Mouse (Mus musculus) myocyte (in vitro differentiated cells): ENCODE measurements around the gene Olfr149. TPM values are rescaled to one million over a fixed set of nuclear protein-coding genes. Genes with fewer than 3 reads are reported as not detected.

Experiments used
- H3K27me3 ChIP-seq: one replicate; pipeline ENCODE4 v1.6.1; 2011; ENCODE audit not compliant: control insufficient read depth, insufficient read depth, insufficient read length
- H3K36me3 ChIP-seq: one replicate; pipeline ENCODE4 v1.6.1; 2011; ENCODE audit not compliant: control insufficient read depth, insufficient read depth
- H3K4me2 ChIP-seq: one replicate; pipeline ENCODE4 v1.6.1; 2011; ENCODE audit warnings: low read depth, control low read depth
- H3K4me3 ChIP-seq: one replicate; pipeline ENCODE4 v1.5.1; 2011; ENCODE audit warnings: mild to moderate bottlenecking, control low read depth, moderate library complexity
- H3K79me2 ChIP-seq: one replicate; pipeline ENCODE4 v1.6.1; 2011; ENCODE audit not compliant: control insufficient read depth, insufficient read depth
- H3ac ChIP-seq: one replicate; pipeline ENCODE4 v1.6.1; 2011; ENCODE audit not compliant: control insufficient read depth, insufficient read length
- CEBPB ChIP-seq: IDR thresholded peaks from 2 replicates; pipeline ENCODE4 v1.6.1; 2011; ENCODE audit warnings: mild to moderate bottlenecking, moderate library complexity; ENCODE audit not compliant: poor library complexity, insufficient read depth, severe bottlenecking
- E2F4 ChIP-seq: IDR thresholded peaks from one replicate; pipeline ENCODE4 v1.6.1; 2011; ENCODE audit warnings: mild to moderate bottlenecking, control low read depth, moderate library complexity; ENCODE audit not compliant: insufficient read depth
- MAX ChIP-seq: IDR thresholded peaks from one replicate; pipeline ENCODE4 v1.6.1; 2011; ENCODE audit warnings: low read depth, mild to moderate bottlenecking, control low read depth
- MYOD1 ChIP-seq, 3 experiments: IDR thresholded peaks; one replicate each; pipeline ENCODE4 v1.6.1; 2011; ENCODE audit warnings: control low read depth in 2 of 3, low read depth in 2 of 3, mild to moderate bottlenecking in 2 of 3, moderate library complexity in 1 of 3; ENCODE audit not compliant: insufficient read length in 2 of 3, control insufficient read depth in 1 of 3
- MYOG ChIP-seq, 3 experiments: IDR thresholded peaks; one replicate each; pipeline ENCODE4 v1.6.1; 2011; ENCODE audit warnings: control low read depth in 2 of 3, low read depth in 2 of 3, mild to moderate bottlenecking in 2 of 3; ENCODE audit not compliant: insufficient read length in 2 of 3, control insufficient read depth in 1 of 3, insufficient read depth in 1 of 3
- POLR2A ChIP-seq: IDR thresholded peaks from one replicate; pipeline ENCODE4 v1.6.1; 2011; ENCODE audit warnings: low read depth, mild to moderate bottlenecking, control low read depth, moderate library complexity; ENCODE audit not compliant: insufficient read length
- POLR2AphosphoS2 ChIP-seq: IDR thresholded peaks from one replicate; pipeline ENCODE4 v1.6.1; 2011; ENCODE audit warnings: low read depth, control low read depth; ENCODE audit not compliant: insufficient read length
- REST ChIP-seq: IDR thresholded peaks from one replicate; pipeline ENCODE4 v1.6.1; 2011; ENCODE audit warnings: mild to moderate bottlenecking, control low read depth, moderate library complexity; ENCODE audit not compliant: insufficient read depth, insufficient read length
- SRF ChIP-seq: IDR thresholded peaks from one replicate; pipeline ENCODE4 v1.6.1; 2011; ENCODE audit warnings: low read depth; ENCODE audit not compliant: control insufficient read depth, insufficient read length
- TCF12 ChIP-seq: IDR thresholded peaks from one replicate; pipeline ENCODE4 v1.6.1; 2011; ENCODE audit warnings: mild to moderate bottlenecking, control low read depth; ENCODE audit not compliant: poor library complexity, insufficient read depth, severe bottlenecking
- TCF3 ChIP-seq: IDR thresholded peaks from one replicate; pipeline ENCODE4 v1.6.1; 2011; ENCODE audit warnings: low read depth, control low read depth; ENCODE audit not compliant: insufficient read length
- USF1 ChIP-seq: IDR thresholded peaks from one replicate; pipeline ENCODE4 v1.6.1; 2011; ENCODE audit warnings: low read depth, mild to moderate bottlenecking, control low read depth, moderate library complexity
- polyA plus RNA-seq: library from polyadenylated mRNA; unstranded; fragments of >200 nt; fragmentation: generic; extraction: Trizol; gene quantifications from one replicate; pipeline ENCODE4 v1.2.1, GENCODE M21; 2012; ENCODE audit warnings: missing spikeins

Olfr149 gene
- polyA plus RNA-seq, 1 experiment, result 0.02 TPM

GRCm38 (mm10) chr9:39669723-39670122, 37.2 kb downstream of the Olfr149 start:
- Histone ChIP-seq H3ac (no peak overlapping the region), H3K4me2 (no peak overlapping the region), H3K27me3 (no peaks in the 10 kb centered on the region), H3K36me3 (no peaks in the 10 kb centered on the region), H3K4me3 (no peak overlapping the region), H3K79me2 (no peaks in the 10 kb centered on the region)
- TF ChIP-seq SRF, result no peak
- no peak for TF ChIP-seq REST
- no peak for TF ChIP-seq MYOD1 (IDR thresholded peaks at IDR 0.05; ENCODE audit: control insufficient read depth in 1 of 3, insufficient read length in 2 of 3, low read depth in 2 of 3)
- no peak for TF ChIP-seq POLR2AphosphoS2
- no peak for TF ChIP-seq CEBPB
- no peak for TF ChIP-seq USF1
- TF ChIP-seq E2F4, result no peak
- TF ChIP-seq POLR2A, result no peak
- no peak for TF ChIP-seq TCF3
- TF ChIP-seq MAX, result no peak
- TF ChIP-seq TCF12, result no peak
- no peak for TF ChIP-seq MYOG (IDR thresholded peaks at IDR 0.05; ENCODE audit: control insufficient read depth in 1 of 3, insufficient read depth in 1 of 3, insufficient read length in 2 of 3, low read depth in 2 of 3)

- Histone ChIP-seq H3K36me3 (no peaks in the 10 kb centered on the region), H3K79me2 (no peaks in the 10 kb centered on the region), H3K4me2 (no peak within 1 kb of the TSS), H3K27me3 (no peaks in the 10 kb centered on the region), H3K4me3 (no peak within 1 kb of the TSS), H3ac (no peak within 1 kb of the TSS)
- TF ChIP-seq MYOD1 (IDR thresholded peaks at IDR 0.05; ENCODE audit: control insufficient read depth in 1 of 3, insufficient read length in 2 of 3, low read depth in 2 of 3), result no peak
- no peak for TF ChIP-seq MYOG (IDR thresholded peaks at IDR 0.05; ENCODE audit: control insufficient read depth in 1 of 3, insufficient read depth in 1 of 3, insufficient read length in 2 of 3, low read depth in 2 of 3)
- TF ChIP-seq MAX, result no peak
- TF ChIP-seq POLR2A, result no peak
- TF ChIP-seq POLR2AphosphoS2, result no peak
- TF ChIP-seq REST, result no peak
- no peak for TF ChIP-seq CEBPB
- TF ChIP-seq E2F4, result no peak
- TF ChIP-seq TCF12, result no peak
- TF ChIP-seq SRF, result no peak
- TF ChIP-seq TCF3, result no peak
- TF ChIP-seq USF1, result no peak
These were observed 40.0 kb downstream of the Olfr149 start, which contains the start of gene Olfr963 for GRCm38 (mm10) chr9:39666905-39667304. Olfr963 (plus strand) TSS chr9:39667205.

GRCm38 (mm10) chr9:39654756-39655396, 52.0 kb downstream of the Olfr149 start:
- no peak overlapping the region for H3K4me3 ChIP-seq
- no peaks in the 10 kb centered on the region for H3K27me3 ChIP-seq
- no peak overlapping the region for H3K4me2 ChIP-seq
- H3ac ChIP-seq, result no peak overlapping the region
- no peak for TF ChIP-seq TCF12
- H3K79me2 ChIP-seq, result no peaks in the 10 kb centered on the region
- no peaks in the 10 kb centered on the region for H3K36me3 ChIP-seq

Other genes with a start within 250 kb of the Olfr149 start
- gene Olfr955, start 235.2 kb downstream of the Olfr149 start, polyA plus RNA-seq, result not detected
- not detected for gene Olfr44, start 213.1 kb downstream of the Olfr149 start, polyA plus RNA-seq
- gene Olfr957, start 191.3 kb downstream of the Olfr149 start, polyA plus RNA-seq, result not detected
- not detected for gene Olfr958, start 153.1 kb downstream of the Olfr149 start, polyA plus RNA-seq
- gene Olfr959, start 131.5 kb downstream of the Olfr149 start, polyA plus RNA-seq, result not detected
- gene AW551984, start 102.7 kb downstream of the Olfr149 start, polyA plus RNA-seq, result 0.01 TPM
- not detected for gene Olfr148, start 96.5 kb downstream of the Olfr149 start, polyA plus RNA-seq
- gene Olfr960, start 85.7 kb downstream of the Olfr149 start, polyA plus RNA-seq, result not detected
- gene Olfr961, start 62.0 kb downstream of the Olfr149 start, polyA plus RNA-seq, result not detected
- gene Olfr963, start 39.9 kb downstream of the Olfr149 start, polyA plus RNA-seq, result not detected
- gene Olfr965, start 4.2 kb upstream of the Olfr149 start, polyA plus RNA-seq, result not detected
- gene Olfr150, start 23.9 kb upstream of the Olfr149 start, polyA plus RNA-seq, result not detected
- not detected for gene Olfr967, start 39.1 kb upstream of the Olfr149 start, polyA plus RNA-seq
- gene Olfr968, start 76.1 kb upstream of the Olfr149 start, polyA plus RNA-seq, result not detected
- gene Olfr969, start 83.8 kb upstream of the Olfr149 start, polyA plus RNA-seq, result not detected
- not detected for gene Olfr970, start 101.7 kb upstream of the Olfr149 start, polyA plus RNA-seq
- gene Olfr971, start 129.8 kb upstream of the Olfr149 start, polyA plus RNA-seq, result not detected
- not detected for gene Olfr972, start 159.3 kb upstream of the Olfr149 start, polyA plus RNA-seq
- not detected for gene Olfr229, start 200.2 kb upstream of the Olfr149 start, polyA plus RNA-seq
- not detected for gene Olfr974, start 230.4 kb upstream of the Olfr149 start, polyA plus RNA-seq
- gene Olfr975, start 244.9 kb upstream of the Olfr149 start, polyA plus RNA-seq, result not detected